Mouse (Mus musculus): ENCODE measurements around the gene Trappc5. TPM values are rescaled to one million over a fixed set of nuclear protein-coding genes. Genes with fewer than 3 reads are reported as not detected.
A peak's percentile ranks its signal among the peaks of the same experiment; 100 is the strongest.

The Trappc5 gene
- total RNA-seq, 2 experiments from 2014 or later, result 19.5 to 23.1 TPM

DNA sequence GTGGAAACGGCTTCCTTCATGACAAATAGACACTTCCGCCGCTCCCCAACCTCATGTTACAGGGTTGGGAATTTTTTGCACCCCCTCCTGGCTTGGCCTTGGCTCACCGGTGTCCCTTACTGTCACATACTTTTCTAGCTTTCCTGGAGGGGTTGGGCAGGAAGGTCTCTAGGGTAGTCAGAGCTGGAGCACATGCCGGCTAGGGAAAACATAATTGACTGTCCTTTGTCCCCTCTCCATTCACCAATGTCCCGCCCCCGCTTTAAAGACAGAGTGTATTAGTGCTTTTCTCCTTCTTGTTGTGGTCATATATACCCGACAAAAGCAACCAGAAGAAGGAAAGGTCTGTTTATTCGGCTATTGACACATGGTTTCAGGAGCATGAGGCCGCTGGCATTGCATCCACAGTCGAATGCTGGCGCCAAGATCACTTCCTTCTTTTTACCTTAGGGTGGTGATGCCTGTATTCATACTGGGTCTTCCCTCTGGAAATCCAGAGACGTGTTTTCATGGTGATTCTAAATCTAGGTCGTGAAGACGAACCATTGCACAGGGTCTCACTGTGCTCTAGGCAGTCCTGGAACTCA is 987 bp downstream of the Trappc5 start:
- DNase-seq, result peak; percentile 44

DNA sequence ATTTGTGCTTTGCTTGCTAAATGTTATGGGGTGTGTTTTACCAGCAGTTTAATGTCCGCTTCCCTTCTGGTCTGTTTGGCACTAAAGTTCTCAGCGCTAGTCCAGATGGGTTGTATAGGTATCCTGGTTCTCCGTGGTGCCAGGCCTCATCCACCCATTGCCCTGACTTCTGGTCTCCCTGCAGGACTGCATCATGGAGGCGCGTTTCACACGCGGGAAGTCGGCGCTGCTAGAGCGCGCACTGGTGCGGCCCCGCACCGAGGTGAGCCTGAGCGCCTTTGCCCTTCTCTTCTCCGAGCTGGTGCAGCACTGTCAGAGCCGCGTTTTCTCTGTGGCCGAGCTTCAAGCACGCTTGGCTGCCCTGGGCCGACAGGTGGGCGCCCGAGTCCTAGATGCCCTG is 2.7 kb downstream of the Trappc5 start:
- DNase-seq, result no peak

DNA sequence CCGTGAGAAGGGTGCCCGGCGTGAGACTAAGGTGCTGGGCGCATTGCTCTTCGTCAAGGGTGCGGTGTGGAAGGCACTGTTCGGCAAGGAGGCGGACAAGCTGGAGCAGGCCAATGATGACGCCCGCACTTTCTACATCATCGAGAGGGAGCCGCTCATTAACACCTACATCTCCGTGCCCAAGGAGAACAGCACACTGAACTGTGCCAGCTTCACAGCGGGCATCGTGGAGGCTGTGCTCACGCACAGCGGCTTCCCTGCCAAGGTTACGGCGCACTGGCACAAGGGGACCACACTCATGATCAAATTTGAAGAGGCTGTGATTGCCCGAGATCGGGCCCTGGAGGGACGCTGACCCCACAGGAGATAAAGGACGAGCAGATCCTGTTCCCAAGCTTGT is 3.1 kb downstream of the Trappc5 start:
- DNase-seq, result no peak

DNA sequence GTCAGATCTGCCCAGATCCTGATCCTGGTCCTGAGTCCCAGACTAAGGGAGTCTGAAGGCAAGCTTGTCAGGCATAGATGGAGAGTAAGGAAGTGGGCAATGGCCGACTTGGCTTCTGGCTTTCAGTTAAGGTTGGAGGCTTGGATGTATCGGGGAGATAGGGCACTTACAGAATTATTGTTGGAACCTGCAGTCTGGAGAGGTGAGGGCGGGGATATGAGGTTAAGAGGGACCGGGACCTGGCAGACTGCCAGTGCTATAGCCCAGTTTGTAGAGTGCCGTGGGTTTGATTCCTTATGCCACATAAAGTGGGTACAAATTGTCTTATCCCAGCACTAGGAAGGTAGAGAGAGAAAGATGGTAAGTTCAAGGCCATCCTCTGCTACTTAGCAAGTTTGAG is 3.6 kb downstream of the Trappc5 start:
- no peak for DNase-seq

DNA sequence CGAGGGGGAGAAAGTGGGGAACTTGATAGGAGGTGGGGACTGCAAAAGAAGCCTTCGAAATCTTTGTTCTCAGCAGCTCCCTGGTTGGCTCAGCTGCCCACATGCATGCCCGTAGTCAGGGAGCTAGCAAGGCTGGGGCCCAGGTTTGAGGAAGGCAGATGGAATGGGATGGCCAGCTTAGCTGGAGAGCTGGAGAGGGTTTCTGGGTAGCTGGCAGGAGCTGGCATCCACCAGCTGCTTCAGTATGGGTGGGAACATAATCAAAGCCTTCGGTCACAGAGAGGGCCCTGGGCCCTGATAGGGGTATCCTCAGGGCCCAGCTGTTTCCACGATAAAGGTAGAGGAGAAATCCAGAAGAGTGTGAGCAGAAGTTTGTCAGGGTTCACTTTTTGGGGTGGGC is 6.3 kb downstream of the Trappc5 start:
- no peak for DNase-seq

DNA sequence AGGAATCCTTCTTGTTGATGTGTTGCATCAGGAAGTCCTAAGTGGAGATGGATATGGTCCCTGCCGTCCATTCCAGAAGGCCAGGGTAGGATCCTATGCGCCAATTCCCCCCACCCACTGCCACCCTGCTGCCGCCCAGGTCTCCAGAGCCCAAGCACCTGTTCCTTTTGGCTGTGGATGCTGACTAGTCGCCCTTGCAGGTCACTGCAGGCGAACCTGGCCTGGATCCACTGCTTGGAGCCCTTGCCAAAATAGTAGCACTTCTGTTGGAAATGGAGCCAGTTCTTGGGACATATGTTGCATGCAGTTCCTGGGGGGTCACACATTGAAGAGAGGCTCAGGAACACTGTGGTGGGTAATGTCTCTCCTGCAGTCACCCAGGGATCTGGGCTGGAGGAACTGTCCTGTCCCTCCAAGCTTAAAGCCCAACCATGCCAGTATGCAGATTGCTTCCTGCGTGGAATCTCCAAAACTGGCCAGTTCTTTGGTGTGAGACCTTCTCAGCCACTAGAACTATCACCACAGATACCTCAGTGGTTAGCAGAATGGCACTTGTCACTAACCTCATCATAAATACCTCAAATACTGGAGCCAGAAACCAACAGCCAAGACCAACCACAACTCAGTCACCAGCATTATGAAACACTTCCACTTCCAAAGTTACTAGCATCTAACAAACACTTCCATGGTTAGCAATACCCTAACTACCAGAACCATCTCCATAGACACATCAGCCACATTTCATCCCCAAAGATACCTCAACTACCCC is 7.5 kb downstream of the Trappc5 start:
- peak; percentile 57 for DNase-seq

DNA sequence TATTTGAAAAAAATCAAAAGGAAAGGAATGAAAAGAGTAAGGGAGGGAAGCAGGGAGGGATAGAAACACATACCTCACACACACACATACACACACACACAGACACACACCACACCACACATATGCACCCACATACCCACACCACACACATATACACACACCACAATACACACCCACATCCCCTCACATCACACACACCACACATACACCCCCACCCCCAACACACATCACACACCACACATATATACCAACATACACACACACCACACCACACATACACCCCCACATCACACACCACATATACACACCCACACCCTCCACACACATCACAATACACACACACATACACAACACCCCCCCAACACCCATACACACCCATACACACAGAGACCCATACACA is 8.4 kb downstream of the Trappc5 start:
- no peak for DNase-seq

DNA sequence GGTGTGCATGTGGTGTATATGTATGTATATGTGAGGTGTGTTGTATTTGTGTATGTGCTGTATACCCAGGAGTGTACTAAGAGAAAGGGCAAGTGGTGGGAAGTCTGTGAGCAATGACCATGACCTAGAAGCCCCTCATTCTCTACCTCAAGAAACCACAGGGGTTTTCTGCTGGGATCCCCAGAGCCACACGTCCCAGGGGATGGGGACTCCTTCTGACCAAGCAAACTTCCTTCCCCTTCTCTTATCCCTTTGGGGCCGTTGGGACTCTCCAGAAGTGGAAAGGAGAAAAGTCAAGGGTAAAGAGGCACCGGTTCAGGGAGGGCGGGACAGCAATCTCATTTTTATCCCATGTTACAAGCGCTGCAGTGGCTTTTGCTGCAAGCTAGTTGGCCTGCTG is 9.3 kb downstream of the Trappc5 start:
- DNase-seq, result no peak

DNA sequence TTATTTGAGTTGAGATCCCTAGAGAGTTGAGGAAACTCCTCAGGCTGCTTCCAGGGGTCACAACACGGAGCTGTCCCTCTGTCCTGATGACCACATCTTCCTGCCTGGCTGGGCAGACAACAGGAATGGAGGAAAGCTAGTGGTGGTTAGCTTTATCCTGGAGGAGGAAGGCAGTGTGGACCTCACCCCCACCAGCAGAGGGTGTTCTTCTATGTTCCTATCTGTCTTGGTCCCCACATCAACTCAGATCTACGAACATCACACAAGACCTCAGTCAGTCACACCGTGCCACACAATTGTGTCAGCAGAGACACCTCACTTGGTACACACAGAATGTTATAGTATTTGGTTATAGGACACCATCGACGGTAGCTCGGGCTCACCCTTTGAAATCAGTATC is 11.4 kb downstream of the Trappc5 start:
- DNase-seq, result no peak

DNA sequence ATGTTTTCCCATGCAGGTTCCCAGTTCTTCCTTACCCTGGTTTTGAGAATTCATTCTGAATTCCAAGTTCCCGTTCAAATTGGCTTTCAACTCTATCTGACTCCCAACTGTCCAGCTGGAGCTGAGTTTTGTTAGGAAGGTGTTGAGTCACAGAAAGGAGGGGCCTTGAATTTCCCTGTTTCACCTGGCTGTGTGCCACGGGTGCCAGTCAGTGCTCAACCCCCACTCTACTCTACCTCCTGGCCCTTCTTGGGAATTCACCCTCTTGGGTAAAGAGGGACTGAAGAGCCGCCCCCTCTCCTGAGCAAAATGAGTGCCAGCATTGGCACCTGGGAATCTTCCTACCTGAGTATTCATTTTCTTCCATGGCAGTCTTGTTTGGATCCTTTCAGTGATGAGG is 14.7 kb downstream of the Trappc5 start:
- no peak for DNase-seq

DNA sequence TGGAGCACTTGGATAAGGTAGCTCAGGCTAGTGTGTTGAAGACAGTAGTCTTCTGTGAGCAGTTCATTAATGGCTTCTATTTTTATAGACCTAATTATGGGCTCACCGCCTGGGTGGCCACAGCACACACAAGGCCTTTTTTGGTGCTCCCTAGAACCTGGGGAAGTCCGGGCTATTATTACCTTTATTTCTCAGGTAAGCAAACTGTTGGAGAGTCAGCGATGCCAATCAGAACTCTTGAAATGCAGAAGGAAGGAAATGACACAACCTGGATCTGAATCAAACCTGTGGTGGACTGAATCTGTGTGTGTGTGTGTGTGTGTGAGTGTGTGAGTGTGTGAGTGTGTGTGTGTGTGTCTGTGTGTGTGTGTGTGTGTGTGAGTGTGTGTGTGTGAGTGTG is 18.0 kb downstream of the Trappc5 start, which contains the start of gene Fcer2a:
Gene Fcer2a (minus strand): TSS at position 55 of the 400 bp plus-strand sequence.
- no peak for DNase-seq

DNA sequence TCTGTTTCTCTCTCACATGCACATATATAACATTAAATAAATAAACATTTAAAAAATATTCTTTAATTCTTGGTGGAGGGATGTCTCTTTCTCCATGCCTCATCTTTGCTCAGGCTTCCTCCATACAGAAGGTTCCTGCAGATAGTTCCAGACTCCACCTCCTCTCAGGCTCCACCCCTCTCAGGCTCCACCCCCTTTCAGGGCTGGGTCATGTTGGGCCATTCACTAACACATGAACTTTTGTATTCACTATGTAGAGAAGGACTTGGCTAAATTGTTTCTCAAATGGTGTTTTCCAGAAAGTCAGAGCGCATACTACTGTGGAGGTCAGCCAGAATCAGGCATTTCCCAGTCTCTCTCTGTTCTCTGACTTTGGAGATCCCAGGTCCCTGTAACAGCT is 25.4 kb downstream of the Trappc5 start:
- no peak for DNase-seq

DNA sequence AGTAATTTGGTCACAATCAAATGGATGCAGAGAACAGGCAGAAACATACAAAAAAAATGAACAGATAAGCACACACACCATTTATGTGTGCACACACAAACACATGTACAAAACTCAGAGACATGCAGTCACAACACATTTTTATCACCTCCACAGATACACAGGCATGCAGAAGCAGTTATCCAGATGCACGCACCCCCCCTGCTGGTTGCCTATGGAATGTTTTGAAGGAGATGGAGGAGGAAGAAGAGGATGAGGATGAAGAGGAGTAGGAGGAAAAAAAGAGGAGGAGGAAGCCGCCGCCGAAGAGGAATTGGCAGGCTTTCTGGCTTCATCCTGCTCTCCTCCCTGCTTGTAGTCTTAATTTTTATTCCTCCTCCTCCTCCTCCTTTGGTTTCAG is 29.6 kb downstream of the Trappc5 start:
- peak; percentile 31 for DNase-seq

DNA sequence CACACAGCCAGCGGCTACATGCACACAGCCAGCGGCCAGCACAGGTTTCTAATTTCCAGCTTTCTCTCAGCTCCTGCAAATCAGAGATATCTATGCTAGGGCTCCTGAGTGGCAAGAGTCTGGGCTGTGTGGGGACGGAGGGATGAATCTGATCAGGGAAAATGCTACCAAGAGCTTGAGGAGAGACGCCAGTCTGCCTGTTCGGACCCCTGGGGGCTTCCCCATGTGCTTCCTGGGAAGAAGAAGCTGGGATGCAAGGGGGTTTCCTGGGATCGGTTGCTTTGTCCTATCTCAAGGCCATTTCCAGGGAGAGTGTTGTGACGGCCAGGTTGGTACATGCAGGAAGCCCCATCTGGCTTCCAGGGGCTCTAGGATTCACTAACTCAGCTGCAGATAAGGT is 31.5 kb downstream of the Trappc5 start:
- DNase-seq, result no peak

DNA sequence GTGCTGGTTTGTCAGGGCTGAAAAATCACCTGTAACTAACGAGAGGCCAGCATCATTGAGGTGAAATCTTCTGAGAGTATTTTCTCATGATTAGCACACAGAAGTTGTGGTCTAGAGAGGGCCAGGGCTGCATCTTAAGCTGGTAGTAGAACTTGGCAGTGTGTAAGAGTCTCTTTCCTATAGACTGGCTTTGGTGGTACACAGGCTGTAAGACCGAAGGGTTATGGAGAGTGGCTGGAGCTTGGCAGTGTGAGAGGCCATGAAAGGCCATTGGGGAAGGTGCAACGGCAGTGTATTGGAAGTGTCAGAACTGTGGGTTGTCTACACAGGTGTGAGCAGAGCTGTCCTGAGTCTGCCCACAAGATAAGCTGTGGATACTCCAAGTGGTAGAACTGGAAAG is 34.2 kb downstream of the Trappc5 start:
- no peak for DNase-seq

DNA sequence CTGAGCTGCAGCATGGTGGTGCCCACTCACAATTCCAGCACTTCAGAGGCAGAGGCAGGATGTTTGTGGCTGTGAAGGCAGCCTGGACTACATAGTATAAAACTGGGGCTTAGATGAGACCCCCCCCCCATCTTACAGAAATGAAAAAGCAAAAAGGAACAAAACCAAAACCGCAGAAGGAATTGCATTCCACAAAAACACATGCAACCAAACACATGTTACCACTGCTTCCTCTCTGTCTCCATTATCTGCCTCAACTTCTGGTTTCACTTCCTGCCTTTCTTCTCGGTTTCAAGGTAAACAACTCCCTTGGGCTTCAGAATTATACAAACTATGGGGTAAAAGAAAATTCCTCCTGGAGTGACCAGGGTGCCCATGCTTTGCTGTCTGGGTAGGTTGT is 35.5 kb downstream of the Trappc5 start:
- DNase-seq, result no peak

DNA sequence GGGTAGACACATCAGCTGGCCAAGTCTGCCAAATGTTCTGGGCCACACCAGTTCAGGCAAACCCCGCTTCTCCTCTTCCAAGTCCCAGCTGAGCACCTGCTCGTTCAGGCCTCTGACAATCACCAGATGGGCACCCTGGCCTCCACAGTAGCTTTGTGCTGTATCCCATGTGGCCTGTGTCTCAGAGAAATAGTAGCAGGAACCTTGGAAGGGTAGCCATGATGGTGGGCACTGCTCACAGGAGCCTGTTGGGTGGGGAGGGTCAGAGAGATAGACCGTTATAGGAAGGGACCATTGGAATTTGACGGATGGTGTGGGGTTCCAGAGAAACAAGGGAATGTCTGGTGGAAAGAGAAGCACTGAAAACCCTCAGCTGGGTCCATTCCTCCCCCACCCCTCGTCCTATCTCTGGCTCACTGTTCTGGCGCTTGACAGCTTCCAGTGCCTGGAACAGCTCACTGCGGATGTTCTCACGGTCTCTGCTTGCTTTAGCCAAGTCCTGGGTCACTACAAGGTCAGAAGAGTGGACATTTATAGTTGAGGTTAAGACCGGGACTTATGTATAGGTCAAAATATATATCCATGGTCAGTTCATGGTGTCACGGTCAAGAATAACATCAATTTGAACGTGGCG is 41.3 kb downstream of the Trappc5 start:
- no peak for DNase-seq

DNA sequence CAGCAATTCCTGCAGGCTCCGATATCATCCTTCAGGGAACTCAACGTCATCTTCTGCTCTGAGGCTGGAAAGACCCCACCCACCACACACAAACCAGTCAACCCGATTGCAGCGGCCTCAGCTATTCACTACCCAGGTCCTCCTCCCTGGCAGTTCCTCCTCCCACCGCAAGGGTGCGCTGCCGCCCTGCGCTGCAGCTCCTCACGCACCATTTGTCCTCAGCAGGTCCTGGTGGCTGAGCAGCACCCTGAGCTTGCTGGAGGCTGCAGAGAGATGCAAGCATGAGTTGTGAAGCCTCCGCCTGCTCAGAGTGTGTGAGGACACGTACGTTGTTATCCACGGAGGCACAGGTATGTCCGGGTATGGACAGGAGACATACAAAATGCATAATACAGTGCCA is 42.5 kb downstream of the Trappc5 start:
- DNase-seq, result peak; percentile 83

DNA sequence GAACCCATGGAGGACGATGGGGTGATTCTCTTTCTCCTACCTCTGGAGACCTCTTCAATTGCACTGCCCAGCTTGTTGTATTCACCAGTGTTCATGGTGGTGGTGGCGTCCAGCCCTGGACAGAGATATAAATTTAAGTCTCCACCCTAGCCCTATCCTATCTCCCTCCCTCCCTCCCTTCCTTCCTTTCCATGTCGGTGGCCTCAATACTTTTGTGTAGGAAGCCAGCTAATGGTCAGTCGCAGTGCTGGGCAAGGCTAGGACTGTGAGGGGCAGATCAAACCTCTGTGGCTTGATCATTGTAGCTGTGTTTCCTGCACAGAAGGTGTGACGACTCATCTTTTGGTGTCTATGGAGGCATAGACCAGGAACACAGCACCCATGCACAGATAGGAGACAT is 44.5 kb downstream of the Trappc5 start, which contains the start of gene Clec4g:
Gene Clec4g (minus strand): TSS at position 101 of the 400 bp plus-strand sequence.
- DNase-seq, result no peak

DNA sequence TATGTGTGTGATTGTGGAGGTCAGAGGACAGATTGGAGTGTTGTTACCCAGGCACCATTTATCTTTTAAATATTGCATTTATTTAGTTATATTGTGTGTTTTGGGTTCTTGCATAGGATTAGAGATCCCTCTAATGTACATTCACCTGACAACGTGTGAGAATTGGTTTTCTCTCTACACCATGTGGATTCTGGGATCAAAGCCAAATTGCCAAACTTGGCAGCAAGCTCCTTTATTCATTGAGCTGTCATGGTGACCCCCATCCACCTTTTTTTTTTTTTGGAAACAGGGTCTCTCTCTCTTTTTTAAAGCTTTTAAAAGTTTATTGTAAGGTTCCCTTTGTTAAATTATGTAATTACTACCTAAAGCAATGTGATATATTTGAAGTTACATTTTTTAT is 44.9 kb downstream of the Trappc5 start:
- no peak for DNase-seq

Measured in adrenal gland, postnatal 10 days (tissue).